Mouse (Mus musculus) forebrain, embryonic 15.5 days (tissue): ENCODE results near the gene Wwc1. TPM values are rescaled to one million over a fixed set of nuclear protein-coding genes. Genes with fewer than 3 reads are reported as not detected.

ENCODE experiments used
- ATAC-seq: fragments of 200-750 bp; cut with Nextera tagmentation; replicated peaks from 2 replicates; pipeline ENCODE4 v1.8.0; 2017; ENCODE audit warnings: mild to moderate bottlenecking, moderate TSS enrichment, moderate library complexity
- H3K27ac ChIP-seq: fragments of 300-500 bp; sonication (generic); replicated peaks from 2 replicates; pipeline ENCODE4 v1.5.1; 2015; ENCODE audit warnings: mild to moderate bottlenecking, inconsistent platforms
- H3K27me3 ChIP-seq: fragments of 300-500 bp; sonication (generic); 2 replicates; pipeline ENCODE4 v1.6.1; 2015; ENCODE audit warnings: inconsistent platforms
- H3K36me3 ChIP-seq: fragments of 300-500 bp; sonication (generic); 2 replicates; pipeline ENCODE4 v1.6.1; 2015; ENCODE audit warnings: mild to moderate bottlenecking, inconsistent platforms
- H3K4me1 ChIP-seq: fragments of 300-500 bp; sonication (generic); 2 replicates; pipeline ENCODE4 v1.6.1; 2015; ENCODE audit warnings: inconsistent platforms
- H3K4me2 ChIP-seq: fragments of 300-500 bp; sonication (generic); replicated peaks from 2 replicates; pipeline ENCODE4 v1.6.1; 2015; ENCODE audit warnings: mild to moderate bottlenecking, inconsistent platforms
- H3K4me3 ChIP-seq: fragments of 300-500 bp; sonication (generic); 2 replicates; pipeline ENCODE4 v1.5.1; 2015; ENCODE audit warnings: mild to moderate bottlenecking, inconsistent platforms
- H3K9ac ChIP-seq: fragments of 300-500 bp; sonication (generic); replicated peaks from 2 replicates; pipeline ENCODE4 v1.6.1; 2015; ENCODE audit warnings: mild to moderate bottlenecking, inconsistent platforms
- H3K9me3 ChIP-seq: fragments of 300-500 bp; sonication (generic); 2 replicates; pipeline ENCODE4 v1.6.1; 2016; ENCODE audit warnings: inconsistent platforms
- WGBS: fragments of 180-500 bp; shearing (Covaris S2); methylation state at CpG from one replicate; pipeline ENCODE4 v1.1.7; 2015; ENCODE audit warnings: mixed read lengths; 5-methylcytosine and 5-hydroxymethylcytosine counted together
- polyA plus RNA-seq: library from polyadenylated mRNA; unstranded; fragments of >200 nt; fragmentation: Nextera tagmentation; extraction: Ambion mirVana; gene quantifications from 2 replicates; pipeline ENCODE4 v1.2.1, GENCODE M21; 2015

The Wwc1 gene
- polyA plus RNA-seq, 1 experiment from 2014 or later = 15.6 TPM

DNA sequence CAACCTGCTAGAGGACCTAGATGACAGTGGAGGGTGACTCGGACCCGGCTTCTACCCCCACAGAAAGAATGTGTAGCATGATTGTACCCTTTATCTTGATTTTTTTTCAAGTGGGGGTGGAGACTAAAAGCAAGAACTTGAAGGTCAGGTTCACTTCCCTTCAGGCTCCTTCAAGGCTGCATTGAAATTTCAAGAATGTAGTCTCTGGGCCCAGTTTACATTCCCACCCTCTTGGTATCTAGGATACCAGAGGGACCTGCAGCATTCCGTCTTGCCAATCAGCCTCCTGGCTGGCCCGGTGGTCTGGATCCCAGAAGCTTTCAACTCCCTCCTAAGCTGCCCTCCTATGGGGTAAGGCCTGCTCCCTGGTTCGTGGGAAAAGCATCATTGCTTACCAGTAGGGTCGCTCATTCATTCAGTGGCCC, 31.9 kb downstream of the Wwc1 start:
- Histone ChIP-seq H3K27me3 (no peaks in the 10 kb centered on the region), H3K27ac (no peak overlapping the region), H3K4me3 (no peak overlapping the region), H3K9me3 (no peaks in the 10 kb centered on the region), H3K4me2 (no peak overlapping the region), H3K9ac (no peak overlapping the region), H3K4me1 (peaks cover 8% of the 10 kb centered on the region), H3K36me3 (no peaks in the 10 kb centered on the region)
- WGBS = 8% methylated on average over 6 of the region's 6 CpGs
- ATAC-seq = peak; percentile 74

DNA sequence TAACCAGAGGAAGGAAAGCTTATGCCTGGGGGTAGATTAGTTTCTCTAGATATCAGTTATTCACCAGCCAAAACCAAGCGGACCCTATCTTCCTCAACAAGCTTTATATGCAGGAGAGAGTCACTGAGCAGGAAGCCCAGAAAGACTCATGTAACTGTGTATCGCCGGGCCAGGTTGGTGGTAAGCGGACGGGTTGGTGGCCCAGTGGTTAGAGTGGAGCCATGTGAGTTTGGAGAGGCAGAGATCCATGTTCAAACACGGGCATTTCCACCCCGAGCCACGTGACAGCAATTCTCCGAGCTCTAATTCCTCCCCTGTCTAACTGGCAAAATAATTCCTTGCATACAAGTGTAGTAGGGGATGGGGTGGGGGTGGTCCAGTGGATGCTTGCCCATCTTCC, 32.4 kb downstream of the Wwc1 start:
- no peaks in the 10 kb centered on the region for H3K9me3 ChIP-seq
- H3K4me2 ChIP-seq = no peak overlapping the region
- no peaks in the 10 kb centered on the region for H3K27me3 ChIP-seq
- H3K4me1 ChIP-seq = peaks cover 8% of the 10 kb centered on the region
- WGBS = 83% methylated on average over 9 of the region's 9 CpGs
- no peak overlapping the region for H3K4me3 ChIP-seq
- no peak for ATAC-seq
- no peak overlapping the region for H3K9ac ChIP-seq
- H3K27ac ChIP-seq = no peak overlapping the region
- H3K36me3 ChIP-seq = no peaks in the 10 kb centered on the region

DNA sequence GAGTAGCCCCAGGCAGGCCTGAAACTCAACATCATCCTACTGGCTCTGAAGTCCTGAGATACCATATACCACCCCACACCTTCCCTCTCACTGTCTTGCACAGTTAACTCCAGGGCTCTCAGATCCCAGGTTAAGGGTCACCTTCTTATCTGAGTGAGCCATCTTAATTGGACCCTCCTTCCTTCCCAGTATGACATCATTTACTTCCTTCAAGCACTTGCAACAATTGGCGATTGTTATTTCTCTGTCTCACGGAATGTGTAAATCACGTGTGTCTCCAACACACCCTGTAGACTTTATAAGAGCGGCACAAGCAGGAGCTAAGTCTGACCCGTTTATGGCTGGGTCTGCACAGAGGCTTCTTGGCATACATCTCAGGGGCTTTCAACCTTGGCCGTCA, 35.1 kb downstream of the Wwc1 start:
- Histone ChIP-seq H3K4me2 (no peak overlapping the region), H3K4me1 (peaks cover 22% of the 10 kb centered on the region), H3K9me3 (no peaks in the 10 kb centered on the region), H3K27me3 (no peaks in the 10 kb centered on the region), H3K9ac (no peak overlapping the region), H3K4me3 (no peak overlapping the region), H3K27ac (no peak overlapping the region), H3K36me3 (no peaks in the 10 kb centered on the region)
- WGBS = 67% methylated on average over 6 of the region's 6 CpGs
- no peak for ATAC-seq

DNA sequence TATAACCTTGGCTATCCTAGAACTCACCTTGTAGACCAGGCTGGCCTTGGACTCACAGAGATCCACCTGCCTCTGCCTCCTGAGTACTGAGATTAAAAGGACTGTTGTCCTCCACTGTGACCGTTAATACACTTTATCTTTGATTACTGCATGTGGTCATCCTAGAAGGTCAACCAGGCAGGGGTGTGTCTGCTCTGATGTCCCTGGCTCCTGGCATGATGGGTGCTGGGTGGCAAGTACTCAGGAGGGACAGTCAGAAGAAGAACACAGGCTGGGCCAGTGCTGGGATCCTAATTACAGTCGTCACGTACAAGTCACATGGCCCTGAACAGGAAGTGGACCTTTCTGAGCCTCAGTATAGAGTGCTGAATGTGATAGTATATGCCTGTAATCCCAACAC, 38.7 kb downstream of the Wwc1 start:
- Histone ChIP-seq H3K4me2 (no peak overlapping the region), H3K9me3 (no peaks in the 10 kb centered on the region), H3K4me1 (peaks cover 26% of the 10 kb centered on the region), H3K36me3 (no peaks in the 10 kb centered on the region), H3K4me3 (no peak overlapping the region), H3K9ac (no peak overlapping the region), H3K27me3 (no peaks in the 10 kb centered on the region), H3K27ac (peak overlapping the region; percentile 61; the same call in 1 of the 2 replicates)
- ATAC-seq = peak; percentile 30; the same call in 1 of the 2 replicates
- 93% methylated on average over 3 of the region's 3 CpGs for WGBS

DNA sequence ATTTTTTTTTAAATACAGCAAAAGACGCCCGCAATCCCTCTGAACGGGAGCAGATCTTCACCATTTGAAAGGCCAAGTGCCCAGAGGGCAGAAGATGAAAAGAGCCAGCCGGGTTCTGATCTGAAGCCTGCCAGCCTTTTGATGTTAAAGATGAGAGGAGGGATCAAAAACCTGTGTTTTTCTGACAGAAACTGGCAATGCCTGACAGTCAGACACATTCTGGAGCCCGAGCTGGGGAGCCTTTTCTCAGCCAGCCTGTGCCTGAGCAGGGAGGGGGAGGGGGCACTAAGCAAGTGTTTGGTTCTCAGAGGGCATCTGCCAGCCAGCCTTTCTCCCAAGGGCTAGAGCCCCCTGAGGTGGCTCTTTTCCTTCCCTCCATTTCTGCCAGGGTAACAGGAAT, 39.3 kb downstream of the Wwc1 start:
- ATAC-seq = peak; percentile 84
- H3K4me2 ChIP-seq = no peak overlapping the region
- peaks cover 27% of the 10 kb centered on the region for H3K4me1 ChIP-seq
- H3K9me3 ChIP-seq = no peaks in the 10 kb centered on the region
- H3K4me3 ChIP-seq = no peak overlapping the region
- H3K27me3 ChIP-seq = no peaks in the 10 kb centered on the region
- H3K27ac ChIP-seq = peak overlapping the region; percentile 61
- no peak overlapping the region for H3K9ac ChIP-seq
- WGBS = 40% methylated on average over 5 of the region's 5 CpGs
- no peaks in the 10 kb centered on the region for H3K36me3 ChIP-seq

DNA sequence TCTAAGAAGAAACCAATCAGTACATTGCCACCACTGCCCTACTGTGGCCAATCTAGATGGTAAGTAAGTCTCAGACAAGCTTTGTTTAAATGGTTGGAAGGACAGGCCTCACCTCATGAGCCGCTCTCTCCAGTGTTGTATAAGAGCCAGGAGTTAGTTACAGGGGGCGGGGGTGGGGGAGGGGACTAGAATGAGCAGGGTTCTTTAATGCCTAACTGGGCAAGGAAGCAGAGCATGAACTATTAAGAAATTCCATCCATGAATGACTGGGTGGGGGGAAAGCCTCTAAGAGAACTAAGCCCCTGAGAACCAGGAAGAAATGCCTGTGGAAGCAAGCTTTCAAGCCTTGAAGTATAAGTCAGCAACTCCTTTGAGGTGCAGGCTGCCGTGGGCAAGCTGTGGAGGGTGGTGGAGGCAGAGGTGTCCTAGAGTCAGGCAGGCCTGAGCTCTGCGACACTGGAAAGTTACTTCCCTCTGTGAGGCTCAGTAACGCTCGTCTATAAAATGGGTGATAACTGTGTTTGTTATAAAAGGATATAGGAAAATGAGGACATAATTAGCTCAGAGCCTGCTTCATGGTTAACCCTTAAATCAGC, 41.4 kb downstream of the Wwc1 start:
- H3K4me1 ChIP-seq = peaks cover 38% of the 10 kb centered on the region
- H3K4me2 ChIP-seq = no peak overlapping the region
- H3K9me3 ChIP-seq = no peaks in the 10 kb centered on the region
- no peak overlapping the region for H3K9ac ChIP-seq
- H3K36me3 ChIP-seq = no peaks in the 10 kb centered on the region
- H3K4me3 ChIP-seq = no peak overlapping the region
- no peaks in the 10 kb centered on the region for H3K27me3 ChIP-seq
- WGBS = 30% methylated on average over 6 of the region's 6 CpGs
- ATAC-seq = no peak
- no peak overlapping the region for H3K27ac ChIP-seq

DNA sequence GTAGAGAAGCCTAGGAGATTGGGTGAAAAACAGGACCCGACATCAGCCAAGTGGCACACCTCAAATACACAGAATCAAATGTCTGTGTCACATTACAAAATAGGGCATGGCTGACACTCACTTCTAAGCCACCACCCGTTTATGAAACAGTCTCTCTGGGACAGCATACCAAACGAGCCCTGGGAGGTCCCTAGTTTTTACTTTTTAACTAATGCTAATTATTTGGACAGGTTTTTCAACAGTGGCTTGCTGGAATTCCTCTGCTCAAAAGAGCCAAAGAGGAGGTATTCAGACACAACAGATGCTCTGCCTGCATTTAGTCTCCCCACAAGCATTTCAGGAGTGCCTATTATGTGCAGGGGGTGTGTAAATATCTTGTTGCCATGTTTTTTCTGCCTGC, 44.7 kb downstream of the Wwc1 start:
- WGBS = 25% methylated on average over 3 of the region's 3 CpGs
- no peaks in the 10 kb centered on the region for H3K36me3 ChIP-seq
- no peak for ATAC-seq
- H3K9ac ChIP-seq = no peak overlapping the region
- H3K4me1 ChIP-seq = peaks cover 51% of the 10 kb centered on the region
- no peaks in the 10 kb centered on the region for H3K27me3 ChIP-seq
- H3K9me3 ChIP-seq = no peaks in the 10 kb centered on the region
- H3K27ac ChIP-seq = no peak overlapping the region
- H3K4me2 ChIP-seq = no peak overlapping the region
- no peak overlapping the region for H3K4me3 ChIP-seq

DNA sequence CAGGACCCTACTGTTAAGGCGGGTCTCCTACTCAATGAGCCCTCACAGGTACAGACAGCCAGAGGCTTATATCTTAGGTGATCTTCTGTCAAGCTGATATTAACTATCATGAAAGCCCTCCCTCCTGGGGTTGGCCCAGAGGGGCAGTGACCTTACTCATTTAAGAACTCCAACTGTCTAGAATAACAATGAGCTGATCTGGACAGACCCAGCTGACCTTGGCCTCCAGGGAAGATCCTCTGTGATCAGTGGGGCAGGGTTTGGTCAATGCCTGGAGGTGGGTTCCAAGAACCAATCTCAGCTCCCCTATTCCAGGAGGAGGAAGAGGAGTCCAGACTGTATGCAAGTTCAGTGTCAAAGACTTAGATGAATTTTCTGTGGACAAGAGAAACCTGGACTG, 45.2 kb downstream of the Wwc1 start:
- ATAC-seq = no peak
- H3K4me3 ChIP-seq = no peak overlapping the region
- no peaks in the 10 kb centered on the region for H3K27me3 ChIP-seq
- no peaks in the 10 kb centered on the region for H3K36me3 ChIP-seq
- H3K4me2 ChIP-seq = no peak overlapping the region
- H3K9ac ChIP-seq = no peak overlapping the region
- H3K4me1 ChIP-seq = peaks cover 46% of the 10 kb centered on the region
- H3K27ac ChIP-seq = no peak overlapping the region
- H3K9me3 ChIP-seq = no peaks in the 10 kb centered on the region
- 95% methylated on average over 1 of the region's 1 CpGs for WGBS

DNA sequence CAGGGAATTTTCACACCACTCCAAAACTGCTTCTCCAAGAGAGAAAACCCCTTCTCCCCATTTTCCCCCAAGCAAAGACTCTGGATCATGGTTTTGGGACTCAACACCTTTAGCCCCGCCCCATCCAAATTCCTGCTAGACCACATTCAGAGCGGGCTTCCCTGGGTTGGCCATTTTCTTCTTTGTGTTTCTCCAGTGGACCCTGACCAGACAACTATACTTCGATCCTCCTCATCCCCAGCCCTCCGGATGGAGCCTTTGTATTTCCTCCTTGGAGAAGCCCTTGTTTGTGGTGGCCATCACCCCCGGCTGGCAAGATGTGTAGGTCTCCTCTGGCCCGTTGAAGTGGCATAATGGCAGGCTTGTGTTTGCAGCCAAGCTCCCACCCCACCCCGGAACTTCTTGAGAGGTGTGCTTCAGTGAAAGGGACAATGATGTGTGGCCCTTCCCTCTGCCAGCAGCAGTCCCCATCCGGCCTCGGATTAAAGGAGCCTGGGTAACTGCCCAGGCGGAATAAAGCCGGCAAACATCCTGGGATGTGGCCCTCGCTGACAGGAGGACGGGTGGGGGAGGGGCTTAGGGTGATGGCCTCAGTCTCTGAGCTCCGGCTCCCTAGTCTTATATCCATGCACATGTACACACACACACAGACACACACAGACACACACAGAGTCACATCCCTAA, 46.8 kb downstream of the Wwc1 start:
- peak overlapping the region; percentile 5; the same call in 1 of the 2 replicates for H3K4me2 ChIP-seq
- ATAC-seq = peak; percentile 68
- no peaks in the 10 kb centered on the region for H3K36me3 ChIP-seq
- H3K4me1 ChIP-seq = peaks cover 36% of the 10 kb centered on the region
- H3K27me3 ChIP-seq = no peaks in the 10 kb centered on the region
- H3K9ac ChIP-seq = no peak overlapping the region
- WGBS = 5% methylated on average over 14 of the region's 14 CpGs
- H3K27ac ChIP-seq = peak overlapping the region; percentile 28; the same call in 1 of the 2 replicates
- no peaks in the 10 kb centered on the region for H3K9me3 ChIP-seq
- no peak overlapping the region for H3K4me3 ChIP-seq

DNA sequence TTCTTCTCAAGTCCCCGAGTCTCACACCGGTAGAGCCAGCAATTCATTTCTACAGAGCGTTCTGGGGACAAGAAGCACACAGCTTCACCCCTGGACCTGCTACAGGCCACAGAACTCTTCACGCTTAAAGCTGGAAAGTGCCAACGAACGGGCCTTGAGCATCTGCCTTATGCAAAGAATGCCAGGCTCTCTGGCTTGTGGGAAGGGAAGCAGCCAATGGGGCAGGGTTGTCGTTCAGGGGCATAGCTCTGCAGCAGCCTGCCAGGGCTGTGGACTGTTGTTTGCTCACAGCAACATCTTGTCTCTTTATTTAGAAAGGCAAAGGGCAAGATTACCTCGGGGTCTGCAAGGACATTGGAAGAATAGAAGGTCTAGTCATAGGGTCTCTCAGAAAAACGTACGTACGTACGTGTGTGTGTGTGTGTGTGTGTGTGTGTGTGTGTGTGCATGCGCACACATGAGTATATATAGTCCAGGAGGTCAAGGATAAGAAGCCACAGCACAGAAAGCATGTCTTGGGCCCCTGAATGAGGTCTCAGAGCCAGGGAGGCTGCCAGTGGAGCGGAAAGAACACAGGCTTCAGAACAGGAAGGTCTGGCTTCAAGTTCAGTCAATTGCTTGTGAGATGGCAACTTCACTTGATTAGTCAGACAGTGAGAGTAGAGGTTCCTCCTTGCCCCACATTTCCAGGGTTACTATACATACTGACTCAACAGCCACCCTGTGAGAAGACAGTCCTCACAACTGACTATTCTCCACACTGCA, 48.0 kb downstream of the Wwc1 start:
- 72% methylated on average over 14 of the region's 14 CpGs for WGBS
- H3K4me3 ChIP-seq = no peak overlapping the region

DNA sequence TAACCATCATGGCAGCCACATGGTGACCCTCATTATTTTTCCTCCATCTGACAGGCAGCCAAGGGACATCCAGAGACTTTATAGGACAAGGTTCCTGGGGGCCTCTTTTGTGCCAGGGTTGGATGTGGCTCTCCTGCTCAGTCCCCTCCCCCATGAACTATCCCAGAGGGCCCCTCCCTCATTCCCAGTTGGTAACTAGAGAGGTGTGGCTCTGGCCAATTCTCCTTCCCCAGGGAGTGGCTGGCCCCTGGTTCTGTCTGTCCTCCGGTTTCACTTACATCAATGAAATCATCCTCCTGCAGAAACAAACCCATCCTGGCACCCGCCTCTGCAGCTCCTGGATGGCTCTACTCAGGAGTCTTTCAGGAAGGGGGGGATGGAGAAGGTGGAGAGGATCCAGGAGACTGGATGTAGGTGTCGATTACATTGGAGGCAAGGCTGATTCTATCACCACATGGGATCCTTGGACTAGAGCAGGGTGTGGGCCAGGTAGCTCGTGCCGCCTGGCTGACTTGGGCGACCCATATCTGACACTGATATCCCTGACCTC, 49.7 kb downstream of the Wwc1 start:
- 93% methylated on average over 6 of the region's 6 CpGs for WGBS

More for the DNA sequence above, 48.0 kb downstream of the Wwc1 start:
- Histone ChIP-seq H3K4me2 (no peak overlapping the region), H3K27me3 (no peaks in the 10 kb centered on the region), H3K9ac (no peak overlapping the region), H3K36me3 (no peaks in the 10 kb centered on the region), H3K9me3 (no peaks in the 10 kb centered on the region), H3K27ac (peak overlapping the region; percentile 21; the same call in 1 of the 2 replicates), H3K4me1 (peaks cover 43% of the 10 kb centered on the region)
- no peak for ATAC-seq

DNA sequence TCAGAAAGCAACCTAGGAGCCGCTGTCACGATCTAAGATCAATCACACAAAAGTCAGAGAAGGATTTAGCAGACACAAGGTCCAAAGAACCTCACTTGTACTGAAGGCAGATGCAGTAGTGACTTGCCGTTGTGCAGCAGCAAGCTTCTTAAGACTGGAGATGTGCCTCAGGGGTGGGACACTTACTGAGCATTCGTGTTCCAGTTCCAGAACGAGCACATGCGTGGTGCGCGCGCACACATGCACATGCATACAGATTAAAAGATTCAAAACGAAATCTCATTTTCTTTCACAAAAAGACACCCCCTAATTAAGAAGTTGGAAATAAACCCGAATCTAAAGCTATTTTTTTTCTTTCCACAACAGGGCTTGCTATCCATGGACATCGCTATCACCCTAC, 51.9 kb downstream of the Wwc1 start:
- 88% methylated on average over 12 of the region's 12 CpGs for WGBS
- no peak overlapping the region for H3K4me2 ChIP-seq
- H3K27me3 ChIP-seq = no peaks in the 10 kb centered on the region
- H3K4me1 ChIP-seq = peaks cover 30% of the 10 kb centered on the region
- H3K9ac ChIP-seq = no peak overlapping the region
- H3K4me3 ChIP-seq = no peak overlapping the region
- no peaks in the 10 kb centered on the region for H3K9me3 ChIP-seq
- no peak for ATAC-seq
- no peaks in the 10 kb centered on the region for H3K36me3 ChIP-seq
- H3K27ac ChIP-seq = no peak overlapping the region

More for the DNA sequence above, 49.7 kb downstream of the Wwc1 start:
- no peak for ATAC-seq
- Histone ChIP-seq H3K4me3 (no peak overlapping the region), H3K9ac (no peak overlapping the region), H3K4me2 (no peak overlapping the region), H3K9me3 (no peaks in the 10 kb centered on the region), H3K27ac (no peak overlapping the region), H3K27me3 (no peaks in the 10 kb centered on the region), H3K4me1 (peaks cover 40% of the 10 kb centered on the region), H3K36me3 (no peaks in the 10 kb centered on the region)
